Mouse (Mus musculus) bone marrow macrophage, adult 2 months (primary cell): ENCODE data around the gene Phka2. TPM values are rescaled to one million over a fixed set of nuclear protein-coding genes. Genes with fewer than 3 reads are reported as not detected.

Experiments
- H3K27ac ChIP-seq: 2 replicates; pipeline ENCODE4 v1.5.1; 2012; ENCODE audit warnings: low read depth, low read length; ENCODE audit not compliant: insufficient read depth
- H3K4me1 ChIP-seq: 2 replicates; pipeline ENCODE4 v1.6.1; 2012; ENCODE audit warnings: low read length; ENCODE audit not compliant: control insufficient read depth, insufficient read depth
- H3K4me3 ChIP-seq: 2 replicates; pipeline ENCODE4 v1.5.1; 2012; ENCODE audit warnings: mild to moderate bottlenecking, low read length, moderate library complexity; ENCODE audit not compliant: insufficient read depth
- CTCF ChIP-seq: IDR thresholded peaks from 2 replicates; pipeline ENCODE4 v1.5.1; 2012; ENCODE audit warnings: low read depth, mild to moderate bottlenecking, low read length, moderate library complexity
- POLR2A ChIP-seq: IDR thresholded peaks from 2 replicates; pipeline ENCODE4 v1.6.1; 2012; ENCODE audit warnings: mild to moderate bottlenecking, low read depth, low read length, borderline replicate concordance
- polyA plus RNA-seq: library from polyadenylated mRNA; stranded (reverse); fragments of >200 nt; gene quantifications from 2 replicates; pipeline ENCODE4 v1.2.4, GENCODE M21; 2012; ENCODE audit not compliant: missing spikeins, insufficient read depth, insufficient read length

The Phka2 gene
- polyA plus RNA-seq, 1 experiment = 119 TPM

GRCm38 (mm10) chrX:160510197-160510596, 8.2 kb downstream of the Phka2 start:
- no peak for TF ChIP-seq CTCF
- no peak for TF ChIP-seq POLR2A
- H3K4me3 ChIP-seq = no peak overlapping the region
- peak overlapping the region; percentile 89 for H3K27ac ChIP-seq
- peaks cover 17% of the 10 kb centered on the region for H3K4me1 ChIP-seq

GRCm38 (mm10) chrX:160516027-160516426, 14.1 kb downstream of the Phka2 start:
- Histone ChIP-seq H3K4me3 (no peak overlapping the region), H3K27ac (no peak overlapping the region), H3K4me1 (peaks cover 7% of the 10 kb centered on the region)
- TF ChIP-seq CTCF (no peak), POLR2A (no peak)

- H3K4me3 ChIP-seq = no peak overlapping the region
- H3K4me1 ChIP-seq = no peaks in the 10 kb centered on the region
- TF ChIP-seq POLR2A = no peak
- no peak for TF ChIP-seq CTCF
- no peak overlapping the region for H3K27ac ChIP-seq
These were observed 40.8 kb downstream of the Phka2 start for GRCm38 (mm10) chrX:160542772-160543171.

- Histone ChIP-seq H3K27ac (no peak overlapping the region), H3K4me3 (no peak overlapping the region), H3K4me1 (no peaks in the 10 kb centered on the region)
- no peak for TF ChIP-seq CTCF
- no peak for TF ChIP-seq POLR2A
These were observed 46.9 kb downstream of the Phka2 start for GRCm38 (mm10) chrX:160548875-160549274.

GRCm38 (mm10) chrX:160552066-160552465, 50.1 kb downstream of the Phka2 start:
- TF ChIP-seq POLR2A (no peak), CTCF (no peak)
- Histone ChIP-seq H3K4me3 (no peak overlapping the region), H3K4me1 (no peaks in the 10 kb centered on the region), H3K27ac (no peak overlapping the region)

- Histone ChIP-seq H3K27ac (no peak overlapping the region), H3K4me3 (no peak overlapping the region), H3K4me1 (no peaks in the 10 kb centered on the region)
- TF ChIP-seq POLR2A (no peak), CTCF (no peak)
These were observed 81.6 kb downstream of the Phka2 start for GRCm38 (mm10) chrX:160583589-160583988.

GRCm38 (mm10) chrX:160584148-160584838, 82.3 kb downstream of the Phka2 start:
- no peak overlapping the region for H3K4me3 ChIP-seq
- TF ChIP-seq POLR2A = no peak
- TF ChIP-seq CTCF = no peak
- H3K27ac ChIP-seq = no peak overlapping the region
- no peaks in the 10 kb centered on the region for H3K4me1 ChIP-seq

GRCm38 (mm10) chrX:160585110-160585509, 83.1 kb downstream of the Phka2 start:
- TF ChIP-seq POLR2A (no peak), CTCF (no peak)
- H3K4me1 ChIP-seq = no peaks in the 10 kb centered on the region
- no peak overlapping the region for H3K27ac ChIP-seq
- no peak overlapping the region for H3K4me3 ChIP-seq

GRCm38 (mm10) chrX:160588523-160588922, 86.6 kb downstream of the Phka2 start:
- Histone ChIP-seq H3K4me1 (no peaks in the 10 kb centered on the region), H3K27ac (no peak overlapping the region), H3K4me3 (no peak overlapping the region)
- no peak for TF ChIP-seq CTCF
- no peak for TF ChIP-seq POLR2A

- no peak overlapping the region for H3K27ac ChIP-seq
- no peaks in the 10 kb centered on the region for H3K4me1 ChIP-seq
- TF ChIP-seq POLR2A (no peak), CTCF (no peak)
- no peak overlapping the region for H3K4me3 ChIP-seq
These were observed 88.2 kb downstream of the Phka2 start for GRCm38 (mm10) chrX:160590147-160590546.

- TF ChIP-seq CTCF = no peak
- no peak for TF ChIP-seq POLR2A
- Histone ChIP-seq H3K27ac (no peak overlapping the region), H3K4me1 (no peaks in the 10 kb centered on the region), H3K4me3 (no peak overlapping the region)
These were observed 91.0 kb downstream of the Phka2 start for GRCm38 (mm10) chrX:160592933-160593332.
